Mouse (Mus musculus): ENCODE measurements at regions not wholly inside any gene's neighbourhood (a gene's known extent, or its start where the extent isn't known, plus 50 kb on each side); places are given as distances from the start of the nearest gene placed in this dataset.

GRCm38 (mm10) chr11:44303786-44304185 is 96.1 kb upstream of the Il12b start:
- Histone ChIP-seq H3K27ac (ENCODE audit: insufficient read depth, low read length) (no peak overlapping the region), H3K4me1 (ENCODE audit: control insufficient read depth, insufficient read depth, low read length) (no peaks in the 10 kb centered on the region), H3K4me3 (ENCODE audit: insufficient read depth, low read length) (no peak overlapping the region)
- TF ChIP-seq CTCF (IDR thresholded peaks at IDR 0.05; ENCODE audit: extremely low read depth, insufficient read depth, low read length) (no peak), POLR2A (IDR thresholded peaks at IDR 0.05; ENCODE audit: extremely low read depth, insufficient read depth, low read length) (no peak)

GRCm38 (mm10) chr11:44316061-44316460 is 83.8 kb upstream of the Il12b start:
- H3K27ac ChIP-seq (ENCODE audit: insufficient read depth, low read length), result no peak overlapping the region
- H3K4me3 ChIP-seq (ENCODE audit: insufficient read depth, low read length), result no peak overlapping the region
- TF ChIP-seq POLR2A (IDR thresholded peaks at IDR 0.05; ENCODE audit: extremely low read depth, insufficient read depth, low read length), result no peak
- no peak for TF ChIP-seq CTCF (IDR thresholded peaks at IDR 0.05; ENCODE audit: extremely low read depth, insufficient read depth, low read length)
- no peaks in the 10 kb centered on the region for H3K4me1 ChIP-seq (ENCODE audit: control insufficient read depth, insufficient read depth, low read length)

- TF ChIP-seq POLR2A (IDR thresholded peaks at IDR 0.05; ENCODE audit: extremely low read depth, insufficient read depth, low read length), result no peak
- no peak for TF ChIP-seq CTCF (IDR thresholded peaks at IDR 0.05; ENCODE audit: extremely low read depth, insufficient read depth, low read length)
- H3K27ac ChIP-seq (ENCODE audit: insufficient read depth, low read length), result no peak overlapping the region
- H3K4me1 ChIP-seq (ENCODE audit: control insufficient read depth, insufficient read depth, low read length), result no peaks in the 10 kb centered on the region
- no peak overlapping the region for H3K4me3 ChIP-seq (ENCODE audit: insufficient read depth, low read length)
Observed at GRCm38 (mm10) chr11:44319136-44319535, 80.7 kb upstream of the Il12b start.

GRCm38 (mm10) chr11:44323314-44323713 is 76.5 kb upstream of the Il12b start:
- no peak for TF ChIP-seq CTCF (IDR thresholded peaks at IDR 0.05; ENCODE audit: extremely low read depth, insufficient read depth, low read length)
- TF ChIP-seq POLR2A (IDR thresholded peaks at IDR 0.05; ENCODE audit: extremely low read depth, insufficient read depth, low read length), result no peak
- Histone ChIP-seq H3K27ac (ENCODE audit: insufficient read depth, low read length) (no peak overlapping the region), H3K4me3 (ENCODE audit: insufficient read depth, low read length) (no peak overlapping the region), H3K4me1 (ENCODE audit: control insufficient read depth, insufficient read depth, low read length) (no peaks in the 10 kb centered on the region)

- Histone ChIP-seq H3K27ac (ENCODE audit: insufficient read depth, low read length) (no peak overlapping the region), H3K4me3 (ENCODE audit: insufficient read depth, low read length) (no peak overlapping the region), H3K4me1 (ENCODE audit: control insufficient read depth, insufficient read depth, low read length) (no peaks in the 10 kb centered on the region)
- no peak for TF ChIP-seq POLR2A (IDR thresholded peaks at IDR 0.05; ENCODE audit: extremely low read depth, insufficient read depth, low read length)
- no peak for TF ChIP-seq CTCF (IDR thresholded peaks at IDR 0.05; ENCODE audit: extremely low read depth, insufficient read depth, low read length)
Observed at GRCm38 (mm10) chr11:44325066-44325465, 74.8 kb upstream of the Il12b start.

- TF ChIP-seq POLR2A (IDR thresholded peaks at IDR 0.05; ENCODE audit: extremely low read depth, insufficient read depth, low read length) (no peak), CTCF (IDR thresholded peaks at IDR 0.05; ENCODE audit: extremely low read depth, insufficient read depth, low read length) (no peak)
- Histone ChIP-seq H3K27ac (ENCODE audit: insufficient read depth, low read length) (no peak overlapping the region), H3K4me3 (ENCODE audit: insufficient read depth, low read length) (no peak overlapping the region), H3K4me1 (ENCODE audit: control insufficient read depth, insufficient read depth, low read length) (no peaks in the 10 kb centered on the region)
Observed at GRCm38 (mm10) chr11:44325525-44325924, 74.3 kb upstream of the Il12b start.

- Histone ChIP-seq H3K27ac (ENCODE audit: insufficient read depth, low read length) (no peak overlapping the region), H3K4me3 (ENCODE audit: insufficient read depth, low read length) (no peak overlapping the region), H3K4me1 (ENCODE audit: control insufficient read depth, insufficient read depth, low read length) (no peaks in the 10 kb centered on the region)
- TF ChIP-seq POLR2A (IDR thresholded peaks at IDR 0.05; ENCODE audit: extremely low read depth, insufficient read depth, low read length) (no peak), CTCF (IDR thresholded peaks at IDR 0.05; ENCODE audit: extremely low read depth, insufficient read depth, low read length) (no peak)
Observed at GRCm38 (mm10) chr11:44329503-44329902, 70.4 kb upstream of the Il12b start.

GRCm38 (mm10) chr11:44330438-44330837 is 69.4 kb upstream of the Il12b start:
- TF ChIP-seq CTCF (IDR thresholded peaks at IDR 0.05; ENCODE audit: extremely low read depth, insufficient read depth, low read length) (no peak), POLR2A (IDR thresholded peaks at IDR 0.05; ENCODE audit: extremely low read depth, insufficient read depth, low read length) (no peak)
- Histone ChIP-seq H3K27ac (ENCODE audit: insufficient read depth, low read length) (no peak overlapping the region), H3K4me1 (ENCODE audit: control insufficient read depth, insufficient read depth, low read length) (no peaks in the 10 kb centered on the region), H3K4me3 (ENCODE audit: insufficient read depth, low read length) (no peak overlapping the region)

GRCm38 (mm10) chr11:44330851-44331773 is 68.8 kb upstream of the Il12b start:
- no peaks in the 10 kb centered on the region for H3K4me1 ChIP-seq (ENCODE audit: control insufficient read depth, insufficient read depth, low read length)
- H3K27ac ChIP-seq (ENCODE audit: insufficient read depth, low read length), result no peak overlapping the region

GRCm38 (mm10) chr11:44331774-44332129 is 68.1 kb upstream of the Il12b start:
- H3K27ac ChIP-seq (ENCODE audit: insufficient read depth, low read length), result no peak overlapping the region
- TF ChIP-seq POLR2A (IDR thresholded peaks at IDR 0.05; ENCODE audit: extremely low read depth, insufficient read depth, low read length), result no peak
- no peak for TF ChIP-seq CTCF (IDR thresholded peaks at IDR 0.05; ENCODE audit: extremely low read depth, insufficient read depth, low read length)
- H3K4me1 ChIP-seq (ENCODE audit: control insufficient read depth, insufficient read depth, low read length), result no peaks in the 10 kb centered on the region
- H3K4me3 ChIP-seq (ENCODE audit: insufficient read depth, low read length), result no peak overlapping the region

More at GRCm38 (mm10) chr11:44330851-44331773, 68.8 kb upstream of the Il12b start:
- no peak overlapping the region for H3K4me3 ChIP-seq (ENCODE audit: insufficient read depth, low read length)
- TF ChIP-seq CTCF (IDR thresholded peaks at IDR 0.05; ENCODE audit: extremely low read depth, insufficient read depth, low read length) (peak; percentile 72), POLR2A (IDR thresholded peaks at IDR 0.05; ENCODE audit: extremely low read depth, insufficient read depth, low read length) (no peak)
